Mouse (Mus musculus) bone marrow, adult 2 months (tissue): ENCODE data around the gene Stoml2.

ENCODE experiments used
- CTCF ChIP-seq: fragments of 200-500 bp; IDR thresholded peaks from 2 replicates; pipeline ENCODE4 v1.5.1; 2011; ENCODE audit warnings: low read length, control low read depth; ENCODE audit not compliant: control insufficient read depth, insufficient read depth
- POLR2A ChIP-seq: fragments of 200-500 bp; IDR thresholded peaks from 2 replicates; pipeline ENCODE4 v1.6.1; 2011; ENCODE audit warnings: low read depth, mild to moderate bottlenecking, control low read depth, low read length, borderline replicate concordance; ENCODE audit not compliant: control insufficient read depth

DNA sequence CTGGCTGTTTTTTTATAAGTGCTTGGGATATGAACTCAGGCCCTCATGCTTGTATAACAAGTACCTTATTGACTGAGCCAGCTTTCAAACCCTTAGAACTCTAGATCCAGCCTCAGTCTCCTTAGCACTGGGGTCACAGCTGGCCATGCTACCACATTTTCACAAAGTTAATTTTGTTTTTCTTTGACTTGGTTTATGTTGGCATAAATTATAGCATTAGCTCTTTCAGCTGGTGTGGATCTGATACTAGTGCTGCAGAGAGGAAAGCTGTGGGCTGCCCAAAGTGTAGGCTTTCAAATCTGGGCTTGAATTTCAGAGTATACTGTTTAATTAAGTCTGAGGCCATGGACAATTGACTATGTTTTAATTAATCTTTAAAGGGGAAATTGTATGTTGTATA is 43.4 kb upstream of the Stoml2 start:
- TF ChIP-seq CTCF (no peak), POLR2A (no peak)
